Mouse (Mus musculus) thymus, adult 2 months (tissue): Measurements from ENCODE around the gene Mrpl37. TPM values are rescaled to one million over a fixed set of nuclear protein-coding genes. Genes with fewer than 3 reads are reported as not detected.

Experiments
- DNase-seq: peaks from one replicate; pipeline ENCODE4 v3.0.0; 2021
- H3K27ac ChIP-seq: fragments of 200-500 bp; 2 replicates; pipeline ENCODE4 v1.5.1; 2012; ENCODE audit warnings: low read length, control low read depth; ENCODE audit not compliant: control insufficient read depth, insufficient read depth
- H3K27me3 ChIP-seq: fragments of 200-500 bp; 2 replicates; pipeline ENCODE4 v1.6.1; 2012; ENCODE audit warnings: mild to moderate bottlenecking, low read length, moderate library complexity, mixed read lengths; ENCODE audit not compliant: control insufficient read depth, insufficient read depth
- H3K36me3 ChIP-seq: fragments of 200-500 bp; 2 replicates; pipeline ENCODE4 v1.6.1; 2012; ENCODE audit warnings: mild to moderate bottlenecking, low read length, moderate library complexity; ENCODE audit not compliant: control insufficient read depth, insufficient read depth
- H3K4me1 ChIP-seq: fragments of 200-500 bp; replicated peaks from 2 replicates; pipeline ENCODE4 v1.6.1; 2012; ENCODE audit warnings: low read length; ENCODE audit not compliant: control insufficient read depth, insufficient read depth
- H3K4me3 ChIP-seq: fragments of 200-500 bp; 2 replicates; pipeline ENCODE4 v1.5.1; 2012; ENCODE audit warnings: mild to moderate bottlenecking, low read length, control low read depth, moderate library complexity; ENCODE audit not compliant: control insufficient read depth, insufficient read depth
- CTCF ChIP-seq: fragments of 200-500 bp; IDR thresholded peaks from 2 replicates; pipeline ENCODE4 v1.5.1; 2012; ENCODE audit warnings: mild to moderate bottlenecking, control low read depth, low read length, moderate library complexity, borderline replicate concordance; ENCODE audit not compliant: control insufficient read depth, poor library complexity, insufficient read depth; ENCODE audit errors: extremely low read depth
- POLR2A ChIP-seq: fragments of 200-500 bp; IDR thresholded peaks from 2 replicates; pipeline ENCODE4 v1.6.1; 2012; ENCODE audit warnings: mild to moderate bottlenecking, low read length, control low read depth, moderate library complexity; ENCODE audit not compliant: control insufficient read depth, poor library complexity, insufficient read depth; ENCODE audit errors: extremely low read depth
- WGBS: fragments of 180-500 bp; shearing (Covaris S2); methylation state at CpG from one replicate; pipeline ENCODE4 v1.1.7; 2018; 5-methylcytosine and 5-hydroxymethylcytosine counted together
- polyA plus RNA-seq: library from polyadenylated mRNA; depleted of rRNA; stranded (reverse); fragments of >200 nt; gene quantifications from 2 replicates; pipeline ENCODE4 v1.2.3, GENCODE M21; 2012

The Mrpl37 gene
- polyA plus RNA-seq, 1 experiment = 94.7 TPM

DNA sequence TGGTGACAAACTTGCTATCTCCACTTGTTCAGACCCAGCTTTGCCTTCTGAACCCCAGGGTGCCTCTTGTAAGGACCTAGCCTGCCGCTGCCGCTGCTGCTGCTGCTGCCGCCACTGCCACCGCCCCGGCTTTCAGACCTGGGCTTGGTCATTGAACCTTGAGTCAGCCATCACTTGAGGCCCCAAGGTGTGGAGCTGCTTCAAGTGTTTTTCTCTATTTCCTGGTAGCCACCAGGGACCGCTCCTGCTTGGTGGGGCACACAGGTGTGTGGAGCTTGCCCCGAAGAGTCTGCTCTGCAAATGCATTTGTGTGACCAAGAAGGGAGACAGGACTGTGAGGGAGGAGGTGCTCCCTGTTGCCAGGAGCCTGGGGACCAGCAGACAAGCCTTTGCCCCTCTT is 41.8 kb downstream of the Mrpl37 start:
- 0 out of 2 replicates have a peak, but pooled peaks cover 3% of the 10 kb centered on the region for H3K36me3 ChIP-seq
- DNase-seq = no peak
- TF ChIP-seq CTCF (no peak), POLR2A (no peak)
- H3K4me1 ChIP-seq = no peaks in the 10 kb centered on the region
- no peak overlapping the region for H3K4me3 ChIP-seq
- H3K27ac ChIP-seq = no peak overlapping the region
- no peaks in the 10 kb centered on the region for H3K27me3 ChIP-seq
- 95% methylated on average over 7 of the region's 7 CpGs for WGBS

DNA sequence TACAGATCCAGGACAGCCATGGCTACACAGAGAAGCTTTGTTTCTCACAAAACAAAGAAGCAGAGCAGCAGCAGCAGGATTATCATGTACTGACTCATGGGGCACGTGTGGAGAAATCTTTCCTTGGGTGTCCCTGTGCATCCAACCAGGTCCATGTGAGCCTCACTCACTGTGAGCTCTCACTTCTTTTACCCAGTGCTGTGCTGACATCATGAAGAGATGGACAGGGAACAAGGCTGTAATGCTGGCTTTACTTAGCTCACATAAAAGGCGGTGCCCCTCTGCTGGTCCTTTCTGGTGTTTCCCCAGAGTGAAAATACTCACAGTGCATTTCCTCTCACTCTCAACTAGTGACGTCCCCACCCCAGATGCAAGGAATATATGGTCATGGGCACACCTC is 45.2 kb downstream of the Mrpl37 start:
- Histone ChIP-seq H3K27me3 (no peaks in the 10 kb centered on the region), H3K4me3 (no peak overlapping the region), H3K4me1 (no peaks in the 10 kb centered on the region), H3K36me3 (no peaks in the 10 kb centered on the region), H3K27ac (no peak overlapping the region)
- no peak for TF ChIP-seq CTCF
- TF ChIP-seq POLR2A = no peak
- DNase-seq = no peak
- WGBS = 82% methylated on average over 3 of the region's 3 CpGs

DNA sequence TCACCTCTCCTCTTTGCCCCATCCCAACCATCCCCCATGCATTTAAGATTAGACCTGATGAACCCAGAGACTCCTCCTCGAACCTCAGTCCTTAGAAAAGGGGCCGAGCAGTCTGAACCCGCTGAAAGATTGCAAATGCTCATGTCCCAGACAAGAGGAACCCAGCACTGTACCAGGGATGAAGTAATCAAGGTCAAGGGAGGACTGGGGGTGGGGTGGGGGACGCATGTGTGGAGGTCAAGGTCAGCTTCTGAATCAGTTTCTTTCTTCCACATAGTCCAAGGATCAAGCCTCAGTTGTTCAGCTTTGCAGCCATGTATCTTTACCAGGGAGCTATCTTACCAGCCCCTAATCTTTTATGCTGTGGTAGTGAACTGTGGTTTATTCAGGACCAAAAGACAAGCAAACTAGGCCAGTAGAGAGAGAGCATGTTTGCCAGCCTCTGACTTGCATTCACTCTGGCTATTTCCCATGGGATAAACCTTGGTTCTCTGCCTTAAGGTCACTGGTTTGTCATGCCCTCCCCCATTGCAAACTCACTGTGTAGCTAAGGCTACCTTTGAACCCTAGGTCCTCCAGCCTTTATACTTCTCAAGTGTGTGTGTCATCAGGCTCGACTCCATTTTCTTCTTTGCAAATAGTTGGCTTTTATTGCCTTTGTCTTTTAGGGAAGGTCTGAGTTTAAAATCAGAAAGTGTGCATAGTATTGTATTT is 46.2 kb downstream of the Mrpl37 start:
- H3K36me3 ChIP-seq = no peaks in the 10 kb centered on the region
- no peak overlapping the region for H3K4me3 ChIP-seq
- DNase-seq = no peak
- no peak overlapping the region for H3K27ac ChIP-seq
- TF ChIP-seq CTCF (no peak), POLR2A (no peak)
- no peaks in the 10 kb centered on the region for H3K27me3 ChIP-seq
- WGBS = 96% methylated on average over 5 of the region's 5 CpGs
- H3K4me1 ChIP-seq = no peaks in the 10 kb centered on the region

DNA sequence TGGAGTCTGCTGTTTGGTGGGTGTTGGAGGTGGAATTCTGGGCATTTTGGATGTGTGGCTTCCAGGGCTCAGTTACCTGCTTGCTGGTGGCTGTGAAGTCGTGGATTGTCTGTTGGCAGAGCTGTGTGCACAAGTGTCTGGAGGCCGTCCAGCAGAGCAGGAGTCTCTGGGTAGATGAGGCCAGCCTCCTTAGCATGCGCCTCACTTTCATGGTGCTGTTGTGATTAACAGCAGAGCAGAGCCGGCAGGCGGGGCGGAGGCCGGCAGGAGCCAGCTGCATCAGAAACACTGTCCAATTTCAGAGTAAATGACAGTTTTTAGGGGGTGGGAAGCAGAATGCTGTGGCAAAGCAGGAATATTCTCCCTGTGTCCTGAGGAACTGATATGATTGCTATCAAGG is 47.6 kb downstream of the Mrpl37 start:
- no peaks in the 10 kb centered on the region for H3K36me3 ChIP-seq
- no peak for DNase-seq
- no peak overlapping the region for H3K27ac ChIP-seq
- H3K27me3 ChIP-seq = no peaks in the 10 kb centered on the region
- no peak overlapping the region for H3K4me3 ChIP-seq
- no peaks in the 10 kb centered on the region for H3K4me1 ChIP-seq
- TF ChIP-seq CTCF = no peak
- no peak for TF ChIP-seq POLR2A
- WGBS = 92% methylated on average over 7 of the region's 7 CpGs

DNA sequence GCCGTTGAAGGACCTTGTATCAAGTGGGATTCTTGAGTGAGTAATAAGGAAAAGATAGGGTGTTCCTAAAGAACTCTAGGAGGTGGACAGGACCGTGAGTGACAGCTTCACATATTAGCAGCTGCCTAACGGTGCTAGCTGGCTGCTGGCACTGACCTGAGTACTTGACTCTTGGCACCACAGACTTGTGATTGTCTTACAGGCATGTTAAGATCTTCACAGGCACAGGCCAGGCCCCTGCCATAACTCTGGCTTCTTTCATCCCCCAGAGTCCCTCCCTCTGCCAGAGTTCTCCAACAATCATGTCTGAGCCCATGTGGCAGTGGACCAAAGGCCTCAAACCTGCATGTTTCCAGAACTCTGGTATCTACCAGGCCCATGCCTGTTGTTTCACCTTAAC is 48.1 kb downstream of the Mrpl37 start:
- no peak for DNase-seq
- no peak overlapping the region for H3K4me3 ChIP-seq
- H3K27me3 ChIP-seq = no peaks in the 10 kb centered on the region
- TF ChIP-seq CTCF = no peak
- no peak for TF ChIP-seq POLR2A
- no peaks in the 10 kb centered on the region for H3K4me1 ChIP-seq
- no peaks in the 10 kb centered on the region for H3K36me3 ChIP-seq
- H3K27ac ChIP-seq = no peak overlapping the region
- 95% methylated on average over 3 of the region's 3 CpGs for WGBS

DNA sequence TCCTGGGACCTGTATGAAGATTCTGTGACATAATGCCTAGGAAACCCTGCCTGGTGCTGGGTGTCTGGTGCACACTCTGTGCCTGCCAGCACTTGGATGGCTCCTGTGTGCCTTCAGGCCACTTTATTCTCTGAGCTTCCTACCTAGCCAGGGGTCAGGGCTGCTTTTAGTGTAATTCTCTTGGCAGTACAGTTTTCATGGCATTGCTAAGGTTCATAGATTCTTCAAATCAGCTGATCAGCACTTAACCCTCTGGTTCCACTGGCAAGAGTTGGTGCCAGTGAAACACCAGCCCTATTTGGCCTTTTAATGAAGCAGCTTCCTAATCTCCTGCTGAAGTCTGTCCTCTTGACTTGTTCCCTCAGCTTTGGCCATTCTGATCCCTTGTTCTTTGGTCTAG is 49.4 kb downstream of the Mrpl37 start:
- no peaks in the 10 kb centered on the region for H3K4me1 ChIP-seq
- TF ChIP-seq POLR2A = no peak
- no peak for TF ChIP-seq CTCF

More for the DNA sequence above, 49.4 kb downstream of the Mrpl37 start:
- no peak for DNase-seq
- no peak overlapping the region for H3K27ac ChIP-seq
- H3K36me3 ChIP-seq = no peaks in the 10 kb centered on the region
- H3K4me3 ChIP-seq = no peak overlapping the region
- H3K27me3 ChIP-seq = no peaks in the 10 kb centered on the region
